Mouse (Mus musculus) bone marrow macrophage, adult 2 months (primary cell): ENCODE measurements around the gene Slc4a2. TPM values are rescaled to one million over a fixed set of nuclear protein-coding genes. Genes with fewer than 3 reads are reported as not detected.

Experiments
- H3K27ac ChIP-seq: 2 replicates; pipeline ENCODE4 v1.5.1; 2012; ENCODE audit warnings: low read depth, low read length; ENCODE audit not compliant: insufficient read depth
- H3K4me1 ChIP-seq: 2 replicates; pipeline ENCODE4 v1.6.1; 2012; ENCODE audit warnings: low read length; ENCODE audit not compliant: control insufficient read depth, insufficient read depth
- H3K4me3 ChIP-seq: 2 replicates; pipeline ENCODE4 v1.5.1; 2012; ENCODE audit warnings: mild to moderate bottlenecking, low read length, moderate library complexity; ENCODE audit not compliant: insufficient read depth
- CTCF ChIP-seq: IDR thresholded peaks from 2 replicates; pipeline ENCODE4 v1.5.1; 2012; ENCODE audit warnings: low read depth, mild to moderate bottlenecking, low read length, moderate library complexity
- POLR2A ChIP-seq: IDR thresholded peaks from 2 replicates; pipeline ENCODE4 v1.6.1; 2012; ENCODE audit warnings: mild to moderate bottlenecking, low read depth, low read length, borderline replicate concordance
- polyA plus RNA-seq: library from polyadenylated mRNA; stranded (reverse); fragments of >200 nt; gene quantifications from 2 replicates; pipeline ENCODE4 v1.2.4, GENCODE M21; 2012; ENCODE audit not compliant: missing spikeins, insufficient read depth, insufficient read length

Slc4a2 gene
- polyA plus RNA-seq, 1 experiment, result 45.1 TPM

- H3K4me1 ChIP-seq, result peaks cover 30% of the 10 kb centered on the region
- peak overlapping the region; percentile 98 for H3K4me3 ChIP-seq
- peak overlapping the region; percentile 81 for H3K27ac ChIP-seq
- TF ChIP-seq CTCF (no peak), POLR2A (no peak)
Observed at GRCm38 (mm10) chr5:24453985-24454303, 30.3 kb downstream of the Slc4a2 start.

GRCm38 (mm10) chr5:24455076-24455475 is 31.4 kb downstream of the Slc4a2 start:
- H3K4me1 ChIP-seq, result peaks cover 30% of the 10 kb centered on the region
- no peak overlapping the region for H3K4me3 ChIP-seq
- TF ChIP-seq POLR2A (no peak), CTCF (no peak)
- no peak overlapping the region for H3K27ac ChIP-seq

DNA sequence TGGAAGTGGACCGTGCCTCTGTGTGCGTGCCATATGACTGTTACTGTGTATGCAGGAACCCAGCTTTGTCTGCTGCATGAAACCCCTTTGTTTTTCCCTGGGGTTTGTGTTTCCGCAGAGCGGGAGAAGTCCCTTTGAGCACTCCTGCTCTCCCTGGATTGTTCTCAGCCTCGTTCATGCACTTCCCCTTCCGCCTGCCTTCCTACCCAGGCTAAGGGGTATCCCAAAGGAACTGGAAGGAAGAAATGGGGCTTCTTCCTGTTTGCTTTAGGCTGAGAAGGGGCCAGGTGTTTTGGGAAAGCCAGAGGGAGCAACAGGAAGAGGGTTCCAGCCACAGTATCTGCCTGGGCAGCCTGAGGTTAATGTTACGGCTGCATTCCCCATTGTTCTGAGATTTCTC is 32.0 kb downstream of the Slc4a2 start:
- Histone ChIP-seq H3K27ac (no peak overlapping the region), H3K4me1 (peaks cover 30% of the 10 kb centered on the region), H3K4me3 (no peak overlapping the region)
- TF ChIP-seq CTCF, result no peak
- TF ChIP-seq POLR2A, result no peak

- Histone ChIP-seq H3K4me1 (peaks cover 20% of the 10 kb centered on the region), H3K4me3 (no peak overlapping the region), H3K27ac (no peak overlapping the region)
- TF ChIP-seq CTCF, result no peak
- no peak for TF ChIP-seq POLR2A
Observed at GRCm38 (mm10) chr5:24466762-24467161, 43.1 kb downstream of the Slc4a2 start.

DNA sequence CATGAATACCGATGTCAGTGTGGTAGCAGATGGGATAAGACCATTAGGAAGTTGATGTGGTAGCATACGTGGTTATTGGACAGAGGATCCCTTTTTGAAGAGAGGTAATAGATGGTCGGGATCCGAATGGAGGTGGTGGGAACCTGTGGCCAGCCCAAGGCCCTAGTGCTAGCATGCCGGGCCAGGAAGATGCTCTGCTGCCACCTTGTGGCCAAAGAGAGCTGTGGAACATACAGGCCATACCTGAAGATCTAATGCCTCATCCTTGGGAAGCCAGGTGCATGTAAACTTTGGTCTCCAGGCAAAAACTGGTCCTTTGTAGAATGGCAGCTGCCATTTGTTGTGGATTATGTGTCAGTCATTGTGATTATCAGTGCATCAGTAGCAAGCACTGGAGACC is 47.0 kb downstream of the Slc4a2 start:
- peaks cover 1% of the 10 kb centered on the region for H3K4me1 ChIP-seq

GRCm38 (mm10) chr5:24472884-24473619 is 49.4 kb downstream of the Slc4a2 start:
- Histone ChIP-seq H3K4me1 (no peaks in the 10 kb centered on the region), H3K27ac (no peak overlapping the region), H3K4me3 (no peak overlapping the region)
- no peak for TF ChIP-seq CTCF
- no peak for TF ChIP-seq POLR2A

More for the DNA sequence above, 47.0 kb downstream of the Slc4a2 start:
- Histone ChIP-seq H3K4me3 (no peak overlapping the region), H3K27ac (no peak overlapping the region)
- TF ChIP-seq CTCF (peak; percentile 65; the same call in 1 of the 2 replicates), POLR2A (no peak)

GRCm38 (mm10) chr5:24474025-24474722 is 50.5 kb downstream of the Slc4a2 start:
- no peak overlapping the region for H3K4me3 ChIP-seq
- H3K27ac ChIP-seq, result no peak overlapping the region
- TF ChIP-seq CTCF (no peak), POLR2A (no peak)
- H3K4me1 ChIP-seq, result no peaks in the 10 kb centered on the region

DNA sequence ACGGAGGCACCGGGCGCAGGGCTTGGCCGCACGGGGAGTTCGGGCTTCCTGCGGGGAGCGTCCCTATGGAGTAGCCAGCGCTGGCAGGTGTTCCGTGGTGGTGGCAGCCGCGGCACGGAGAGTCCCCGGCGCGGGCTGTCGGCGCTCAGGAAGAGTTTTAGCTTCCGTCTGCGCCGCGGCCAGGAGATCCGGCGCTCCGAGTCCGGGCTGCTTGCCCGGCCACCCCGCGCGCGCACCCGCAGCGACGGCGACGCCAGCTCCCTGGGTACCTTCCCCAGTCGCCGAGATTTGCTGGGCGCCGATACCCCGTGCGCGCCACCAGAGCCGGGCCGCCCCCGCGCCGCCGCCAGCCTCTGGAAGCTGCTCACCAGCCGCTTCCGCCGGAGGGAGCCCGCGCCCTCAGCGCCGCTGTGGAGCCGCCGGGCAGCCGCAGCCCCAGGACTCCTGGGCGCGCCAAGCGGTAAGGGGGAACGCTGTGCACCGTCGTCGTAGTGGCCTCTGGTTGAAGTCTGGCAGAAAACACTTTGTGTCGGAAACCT is 51.2 kb downstream of the Slc4a2 start:
- Histone ChIP-seq H3K4me1 (no peaks in the 10 kb centered on the region), H3K27ac (no peak overlapping the region), H3K4me3 (no peak overlapping the region)
- TF ChIP-seq POLR2A (no peak), CTCF (no peak)

DNA sequence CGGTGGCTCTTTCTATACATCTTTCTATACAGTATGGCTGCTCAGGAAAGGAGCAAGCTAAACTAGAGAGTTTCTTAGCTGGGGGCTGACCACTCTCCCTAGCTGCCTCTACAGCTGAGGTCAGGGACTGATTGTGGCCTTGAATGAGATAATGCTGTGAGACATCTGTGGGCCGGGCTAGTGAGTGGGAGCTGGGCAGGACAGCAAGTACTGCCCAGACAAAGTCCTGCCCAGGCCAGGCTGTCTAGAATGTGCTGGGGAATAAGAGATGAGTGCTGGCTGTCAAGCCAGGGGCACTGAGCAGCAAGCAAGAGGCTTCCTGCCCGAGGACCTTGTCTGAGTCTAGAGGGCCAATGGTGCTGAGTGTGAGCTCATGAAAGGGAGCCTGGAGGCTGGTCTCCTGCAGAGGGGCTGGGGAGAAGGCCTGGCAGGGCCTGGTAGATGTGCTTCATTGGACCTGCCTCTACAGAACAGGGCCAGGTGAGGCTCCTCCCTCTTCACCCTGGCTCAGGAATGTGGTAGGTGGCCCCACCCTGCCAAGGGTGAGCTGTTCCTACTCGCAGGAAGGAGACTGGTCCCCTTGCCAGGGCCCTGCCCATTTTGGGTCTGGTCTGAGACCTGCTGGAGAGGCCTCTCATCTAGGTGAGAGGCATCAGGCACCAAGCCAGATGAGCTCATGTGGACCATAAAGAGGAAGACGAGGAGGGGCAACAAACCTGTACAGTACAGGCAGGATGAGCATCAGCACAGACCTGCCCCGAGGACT is 52.0 kb downstream of the Slc4a2 start:
- Histone ChIP-seq H3K4me3 (no peak overlapping the region), H3K4me1 (no peaks in the 10 kb centered on the region), H3K27ac (no peak overlapping the region)
- TF ChIP-seq POLR2A (no peak), CTCF (no peak)
